Mouse (Mus musculus) monocyte, adult 59 days (primary cell): ENCODE measurements around the gene Asah2. TPM values are rescaled to one million over a fixed set of nuclear protein-coding genes. Genes with fewer than 3 reads are reported as not detected.

Experiments used
- total RNA-seq, 2 experiments: library from RNA; stranded (reverse); gene quantifications; one replicate each; pipeline ENCODE4 v1.2.4; 2023

The Asah2 gene
- total RNA-seq: 1 to 10 TPM; 5.2 to 8.4 TPM

DNA sequence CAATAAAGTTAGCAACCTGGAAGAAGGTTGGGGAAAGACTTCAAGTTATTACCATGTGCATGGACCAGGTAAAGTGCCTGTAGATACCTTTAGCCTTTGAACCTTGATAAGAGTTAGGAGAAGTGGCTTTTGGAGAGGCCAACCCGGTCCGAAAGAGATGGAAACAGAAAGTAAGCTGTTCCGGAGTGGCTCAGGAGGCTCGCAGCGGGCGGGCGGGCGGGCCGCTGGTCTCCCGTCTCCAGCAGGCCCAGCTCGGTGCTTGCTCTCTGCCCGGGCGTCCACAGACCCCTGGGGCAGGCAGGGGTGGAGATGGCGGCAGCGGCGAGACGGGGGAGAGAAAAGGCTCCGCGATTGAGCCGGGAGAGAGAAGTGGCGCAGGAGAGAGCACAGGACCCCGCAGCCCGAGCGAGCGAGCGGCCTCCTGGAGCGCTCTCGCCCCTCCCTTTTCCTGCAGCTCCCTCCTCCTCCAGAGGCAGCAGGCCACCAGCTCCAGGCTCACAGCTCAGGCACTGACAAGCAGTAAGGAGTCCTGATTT is at the start of gene Asah2:
Gene Asah2 (minus strand): TSS at position 441 of the 536 bp plus-strand sequence.

Other genes with a start within 250 kb of the Asah2 start
- gene A1cf, start 239.4 kb downstream of the Asah2 start, total RNA-seq: not detected